Mouse (Mus musculus) kidney, embryonic 16.5 days (tissue): ENCODE data around the gene Tmem120b. TPM values are rescaled to one million over a fixed set of nuclear protein-coding genes. Genes with fewer than 3 reads are reported as not detected.

Experiments
- ATAC-seq: fragments of 200-750 bp; cut with Nextera tagmentation; 2 replicates; pipeline ENCODE4 v1.8.0; 2017; ENCODE audit warnings: moderate TSS enrichment; ENCODE audit not compliant: low FRiP score, low TSS enrichment
- H3K27ac ChIP-seq: fragments of 300-500 bp; sonication (generic); 2 replicates; pipeline ENCODE4 v1.5.1; 2014; ENCODE audit warnings: low read length
- H3K27me3 ChIP-seq: fragments of 300-500 bp; sonication (generic); 2 replicates; pipeline ENCODE4 v1.6.1; 2014; ENCODE audit warnings: low read length, control low read depth, mixed read lengths; ENCODE audit not compliant: insufficient read depth
- H3K36me3 ChIP-seq: fragments of 300-500 bp; sonication (generic); 2 replicates; pipeline ENCODE4 v1.6.1; 2014; ENCODE audit warnings: low read length, control low read depth, mixed read lengths; ENCODE audit not compliant: insufficient read depth
- H3K4me1 ChIP-seq: fragments of 300-500 bp; sonication (generic); 2 replicates; pipeline ENCODE4 v1.6.1; 2014; ENCODE audit warnings: low read length, control low read depth, mixed read lengths; ENCODE audit not compliant: insufficient read depth
- H3K4me2 ChIP-seq: fragments of 300-500 bp; sonication (generic); replicated peaks from 2 replicates; pipeline ENCODE4 v1.6.1; 2014; ENCODE audit warnings: low read depth, low read length
- H3K4me3 ChIP-seq: fragments of 300-500 bp; sonication (generic); 2 replicates; pipeline ENCODE4 v1.5.1; 2014; ENCODE audit warnings: mild to moderate bottlenecking, low read length
- H3K9ac ChIP-seq: fragments of 300-500 bp; sonication (generic); replicated peaks from 2 replicates; pipeline ENCODE4 v1.6.1; 2014; ENCODE audit warnings: low read length
- H3K9me3 ChIP-seq: fragments of 300-500 bp; sonication (generic); 2 replicates; pipeline ENCODE4 v1.6.1; 2016; ENCODE audit warnings: low read length, control low read depth
- WGBS: fragments of 180-500 bp; shearing (Covaris S2); extraction: QIAGEN DNeasy Blood & Tissue Kit; methylation state at CpG from one replicate; pipeline ENCODE4 v1.1.7; 2014; 5-methylcytosine and 5-hydroxymethylcytosine counted together
- polyA plus RNA-seq: library from polyadenylated mRNA; unstranded; fragments of >200 nt; fragmentation: Nextera tagmentation; extraction: Ambion mirVana; gene quantifications from 2 replicates; pipeline ENCODE4 v1.2.1, GENCODE M21; 2015

The Tmem120b gene
- polyA plus RNA-seq, 1 experiment from 2014 or later, result 16.8 TPM

GRCm38 (mm10) chr5:123143251-123143970 is 75.2 kb downstream of the Tmem120b start:
- no peaks in the 10 kb centered on the region for H3K9me3 ChIP-seq
- peak overlapping the region; percentile 99 for H3K9ac ChIP-seq
- whole genome bisulfite sequencing, result 1% methylated on average over 24 of the region's 24 CpGs
- H3K4me3 ChIP-seq, result peak overlapping the region; percentile 84
- no peaks in the 10 kb centered on the region for H3K27me3 ChIP-seq
- peaks cover 23% of the 10 kb centered on the region for H3K4me1 ChIP-seq
- H3K36me3 ChIP-seq, result peaks cover 29% of the 10 kb centered on the region
- peak overlapping the region; percentile 99 for H3K27ac ChIP-seq
- ATAC-seq, result no peak
- H3K4me2 ChIP-seq, result peak overlapping the region; percentile 98

GRCm38 (mm10) chr5:123143971-123144745 is 75.9 kb downstream of the Tmem120b start:
- Histone ChIP-seq H3K4me1 (peaks cover 28% of the 10 kb centered on the region), H3K36me3 (peaks cover 33% of the 10 kb centered on the region), H3K27ac (0 out of 2 replicates have a peak overlapping the region, but pooled peaks have one; percentile 99), H3K4me3 (peak overlapping the region; percentile 84), H3K27me3 (no peaks in the 10 kb centered on the region), H3K9me3 (no peaks in the 10 kb centered on the region), H3K9ac (peak overlapping the region; percentile 99), H3K4me2 (peak overlapping the region; percentile 98)
- no peak for ATAC-seq
- WGBS, result 4% methylated on average over 17 of the region's 17 CpGs

- H3K9ac ChIP-seq, result peak overlapping the region; percentile 99; the same call in 1 of the 2 replicates
- H3K27ac ChIP-seq, result no peak overlapping the region
- WGBS, result 30% methylated on average over 20 of the region's 20 CpGs
- peak overlapping the region; percentile 98 for H3K4me2 ChIP-seq
- no peak for ATAC-seq
- peaks cover 33% of the 10 kb centered on the region for H3K36me3 ChIP-seq
- H3K27me3 ChIP-seq, result no peaks in the 10 kb centered on the region
- H3K4me1 ChIP-seq, result peaks cover 36% of the 10 kb centered on the region
- no peaks in the 10 kb centered on the region for H3K9me3 ChIP-seq
- peak overlapping the region; percentile 84 for H3K4me3 ChIP-seq
These were observed 76.8 kb downstream of the Tmem120b start for GRCm38 (mm10) chr5:123144746-123145590.

GRCm38 (mm10) chr5:123146357-123146756 is 78.1 kb downstream of the Tmem120b start:
- Histone ChIP-seq H3K27me3 (no peaks in the 10 kb centered on the region), H3K4me3 (no peak overlapping the region), H3K4me1 (peaks cover 50% of the 10 kb centered on the region), H3K4me2 (no peak overlapping the region), H3K9ac (no peak overlapping the region), H3K36me3 (peaks cover 33% of the 10 kb centered on the region), H3K27ac (no peak overlapping the region), H3K9me3 (no peaks in the 10 kb centered on the region)
- no peak for ATAC-seq
- 89% methylated on average over 11 of the region's 11 CpGs for WGBS

GRCm38 (mm10) chr5:123147569-123147968 is 79.4 kb downstream of the Tmem120b start:
- no peak overlapping the region for H3K9ac ChIP-seq
- no peaks in the 10 kb centered on the region for H3K27me3 ChIP-seq
- peaks cover 52% of the 10 kb centered on the region for H3K4me1 ChIP-seq
- no peak overlapping the region for H3K27ac ChIP-seq
- peaks cover 39% of the 10 kb centered on the region for H3K36me3 ChIP-seq
- no peaks in the 10 kb centered on the region for H3K9me3 ChIP-seq
- H3K4me2 ChIP-seq, result no peak overlapping the region
- WGBS, result 91% methylated on average over 17 of the region's 17 CpGs
- H3K4me3 ChIP-seq, result no peak overlapping the region
- ATAC-seq, result no peak

- ATAC-seq, result no peak
- H3K27ac ChIP-seq, result no peak overlapping the region
- no peaks in the 10 kb centered on the region for H3K9me3 ChIP-seq
- H3K4me2 ChIP-seq, result no peak overlapping the region
- WGBS, result 83% methylated on average over 24 of the region's 25 CpGs
- no peaks in the 10 kb centered on the region for H3K27me3 ChIP-seq
- H3K9ac ChIP-seq, result no peak overlapping the region
- peaks cover 52% of the 10 kb centered on the region for H3K4me1 ChIP-seq
- H3K4me3 ChIP-seq, result no peak overlapping the region
- peaks cover 46% of the 10 kb centered on the region for H3K36me3 ChIP-seq
These were observed 80.0 kb downstream of the Tmem120b start for GRCm38 (mm10) chr5:123148073-123148722.

GRCm38 (mm10) chr5:123149451-123150400 is 81.5 kb downstream of the Tmem120b start:
- peak; percentile 82 for ATAC-seq
- Histone ChIP-seq H3K4me3 (peak overlapping the region; percentile 41), H3K9me3 (no peaks in the 10 kb centered on the region), H3K4me1 (peaks cover 43% of the 10 kb centered on the region), H3K27me3 (no peaks in the 10 kb centered on the region), H3K4me2 (peak overlapping the region; percentile 60), H3K9ac (peak overlapping the region; percentile 40; the same call in 1 of the 2 replicates), H3K27ac (peak overlapping the region; percentile 27), H3K36me3 (peaks cover 59% of the 10 kb centered on the region)
- 6% methylated on average over 19 of the region's 19 CpGs for WGBS

- Histone ChIP-seq H3K4me3 (peak overlapping the region; percentile 41), H3K36me3 (peaks cover 55% of the 10 kb centered on the region), H3K4me2 (peak overlapping the region; percentile 60), H3K9me3 (no peaks in the 10 kb centered on the region), H3K9ac (peak overlapping the region; percentile 40), H3K4me1 (peaks cover 33% of the 10 kb centered on the region), H3K27ac (peak overlapping the region; percentile 49), H3K27me3 (no peaks in the 10 kb centered on the region)
- 20% methylated on average over 7 of the region's 7 CpGs for WGBS
- ATAC-seq, result 0 out of 2 replicates have a peak, but pooled peaks have one; percentile 5
These were observed 82.4 kb downstream of the Tmem120b start for GRCm38 (mm10) chr5:123150641-123151040.
